Mouse (Mus musculus) midbrain, embryonic 13.5 days (tissue): ENCODE results near the gene Abtb1. TPM values are rescaled to one million over a fixed set of nuclear protein-coding genes. Genes with fewer than 3 reads are reported as not detected.

Experiments used
- ATAC-seq: fragments of 200-750 bp; cut with Nextera tagmentation; 2 replicates; pipeline ENCODE4 v1.8.0; 2017; ENCODE audit warnings: mild to moderate bottlenecking, moderate TSS enrichment, moderate library complexity
- H3K27ac ChIP-seq: fragments of 300-500 bp; sonication (generic); 2 replicates; pipeline ENCODE4 v1.5.1; 2015; ENCODE audit warnings: inconsistent platforms, mild to moderate bottlenecking, moderate library complexity
- H3K27me3 ChIP-seq: fragments of 300-500 bp; sonication (generic); 2 replicates; pipeline ENCODE4 v1.6.1; 2015; ENCODE audit warnings: mild to moderate bottlenecking, inconsistent platforms
- H3K36me3 ChIP-seq: fragments of 300-500 bp; sonication (generic); 2 replicates; pipeline ENCODE4 v1.6.1; 2015; ENCODE audit warnings: mild to moderate bottlenecking, inconsistent platforms
- H3K4me1 ChIP-seq: fragments of 300-500 bp; sonication (generic); replicated peaks from 2 replicates; pipeline ENCODE4 v1.6.1; 2015; ENCODE audit warnings: inconsistent platforms
- H3K4me2 ChIP-seq: fragments of 300-500 bp; sonication (generic); replicated peaks from 2 replicates; pipeline ENCODE4 v1.6.1; 2015; ENCODE audit warnings: moderate library complexity, mild to moderate bottlenecking, inconsistent platforms
- H3K4me3 ChIP-seq: fragments of 300-500 bp; sonication (generic); replicated peaks from 2 replicates; pipeline ENCODE4 v1.5.1; 2015; ENCODE audit warnings: mild to moderate bottlenecking, inconsistent platforms
- H3K9ac ChIP-seq: fragments of 300-500 bp; sonication (generic); replicated peaks from 2 replicates; pipeline ENCODE4 v1.6.1; 2015; ENCODE audit warnings: mild to moderate bottlenecking, inconsistent platforms
- H3K9me3 ChIP-seq: fragments of 300-500 bp; sonication (generic); 2 replicates; pipeline ENCODE4 v1.6.1; 2016; ENCODE audit warnings: mild to moderate bottlenecking, inconsistent platforms
- WGBS: fragments of 180-500 bp; shearing (Covaris S2); methylation state at CpG from one replicate; pipeline ENCODE4 v1.1.7; 2015; 5-methylcytosine and 5-hydroxymethylcytosine counted together
- polyA plus RNA-seq: library from polyadenylated mRNA; unstranded; fragments of >200 nt; fragmentation: Nextera tagmentation; extraction: Ambion mirVana; gene quantifications from 2 replicates; pipeline ENCODE4 v1.2.1, GENCODE M21; 2015

The Abtb1 gene
- polyA plus RNA-seq, 1 experiment from 2014 or later, result 35.9 TPM

- Histone ChIP-seq H3K36me3 (no peaks in the 10 kb centered on the region), H3K4me2 (no peak overlapping the region), H3K4me3 (no peak overlapping the region), H3K9me3 (no peaks in the 10 kb centered on the region), H3K9ac (0 out of 2 replicates have a peak overlapping the region, but pooled peaks have one; percentile 3), H3K4me1 (peaks cover 16% of the 10 kb centered on the region), H3K27ac (no peak overlapping the region), H3K27me3 (no peaks in the 10 kb centered on the region)
- 77% methylated on average over 3 of the region's 3 CpGs for WGBS
- no peak for ATAC-seq
These were observed 14.8 kb downstream of the Abtb1 start for GRCm38 (mm10) chr6:88826965-88827364.

DNA sequence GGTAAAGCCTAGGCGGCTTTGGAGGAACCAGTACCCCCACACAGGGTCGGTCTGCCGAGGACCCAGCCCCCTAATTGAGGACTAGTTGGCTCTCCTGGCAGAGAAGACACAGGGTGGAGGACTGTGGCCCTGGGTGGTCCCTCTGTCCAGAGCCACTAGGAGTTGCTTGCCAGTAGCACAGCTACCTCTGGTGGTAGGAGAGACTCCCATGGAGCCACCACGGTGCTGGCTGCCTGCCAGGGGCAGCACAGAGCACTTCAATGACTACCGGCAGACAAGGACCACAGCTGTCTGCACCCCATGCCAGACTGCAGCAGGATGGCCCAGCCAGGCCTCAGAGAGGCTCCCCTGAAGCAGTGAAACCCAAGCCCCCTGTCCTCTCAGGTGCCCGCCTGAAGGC is 15.2 kb downstream of the Abtb1 start:
- Histone ChIP-seq H3K4me2 (no peak overlapping the region), H3K36me3 (no peaks in the 10 kb centered on the region), H3K27ac (no peak overlapping the region), H3K9ac (0 out of 2 replicates have a peak overlapping the region, but pooled peaks have one; percentile 3), H3K4me1 (peaks cover 16% of the 10 kb centered on the region), H3K4me3 (no peak overlapping the region), H3K27me3 (no peaks in the 10 kb centered on the region), H3K9me3 (no peaks in the 10 kb centered on the region)
- WGBS, result 39% methylated on average over 6 of the region's 6 CpGs
- ATAC-seq, result peak; percentile 66

DNA sequence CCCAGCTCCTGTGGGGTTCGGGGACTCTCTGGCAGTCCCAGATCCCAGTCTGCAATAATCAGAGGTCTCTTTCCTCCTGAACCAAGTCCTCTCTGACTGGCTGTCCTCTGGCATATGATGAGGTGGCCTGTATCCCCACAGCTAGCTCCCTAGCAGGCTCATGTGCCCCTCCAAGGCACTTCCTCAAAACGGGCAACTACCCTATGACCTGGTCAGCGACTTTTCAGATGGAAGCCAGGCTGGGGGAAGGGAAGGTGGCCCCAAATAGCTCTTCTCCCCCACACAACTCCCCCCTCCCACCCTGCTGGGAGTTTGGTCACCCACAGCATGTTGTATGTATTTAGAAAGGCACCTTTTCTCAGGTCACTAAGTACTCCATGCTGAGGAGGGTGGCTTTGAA is 15.7 kb downstream of the Abtb1 start:
- Histone ChIP-seq H3K27me3 (no peaks in the 10 kb centered on the region), H3K4me2 (no peak overlapping the region), H3K36me3 (no peaks in the 10 kb centered on the region), H3K4me1 (peaks cover 13% of the 10 kb centered on the region), H3K9ac (no peak overlapping the region), H3K9me3 (no peaks in the 10 kb centered on the region), H3K27ac (no peak overlapping the region), H3K4me3 (no peak overlapping the region)
- no peak for ATAC-seq
- WGBS, result 62% methylated on average over 3 of the region's 3 CpGs

DNA sequence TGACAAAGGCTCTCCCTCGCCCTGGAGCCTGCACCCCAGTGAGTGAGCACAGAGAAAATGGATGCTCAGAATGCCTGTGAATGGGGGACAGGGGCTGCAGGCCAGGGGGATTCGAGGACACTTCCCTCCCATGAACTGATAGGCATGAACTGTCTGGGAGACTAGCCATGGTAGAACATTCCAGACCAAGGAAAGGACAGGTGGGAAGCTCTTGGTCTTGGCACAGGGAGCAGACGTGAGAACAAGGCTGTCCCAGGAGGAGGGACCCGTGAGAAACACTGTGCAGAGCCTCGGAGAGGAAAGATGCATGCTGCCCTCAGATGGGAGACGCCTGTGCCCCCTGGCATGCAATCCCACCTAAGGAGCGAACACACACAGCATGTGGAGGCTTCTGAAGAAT is 17.6 kb downstream of the Abtb1 start:
- H3K27ac ChIP-seq, result no peak overlapping the region
- peaks cover 13% of the 10 kb centered on the region for H3K4me1 ChIP-seq
- H3K9me3 ChIP-seq, result no peaks in the 10 kb centered on the region
- no peak for ATAC-seq
- 67% methylated on average over 7 of the region's 7 CpGs for WGBS
- H3K9ac ChIP-seq, result no peak overlapping the region
- no peaks in the 10 kb centered on the region for H3K27me3 ChIP-seq
- no peaks in the 10 kb centered on the region for H3K36me3 ChIP-seq
- H3K4me3 ChIP-seq, result no peak overlapping the region
- no peak overlapping the region for H3K4me2 ChIP-seq

- H3K9me3 ChIP-seq, result no peaks in the 10 kb centered on the region
- H3K4me2 ChIP-seq, result no peak overlapping the region
- no peak for ATAC-seq
- H3K4me3 ChIP-seq, result no peak overlapping the region
- H3K27ac ChIP-seq, result no peak overlapping the region
- no peaks in the 10 kb centered on the region for H3K27me3 ChIP-seq
- no peaks in the 10 kb centered on the region for H3K36me3 ChIP-seq
- H3K9ac ChIP-seq, result no peak overlapping the region
- H3K4me1 ChIP-seq, result peaks cover 5% of the 10 kb centered on the region
- 72% methylated on average over 11 of the region's 11 CpGs for WGBS
These were observed 19.9 kb downstream of the Abtb1 start for GRCm38 (mm10) chr6:88821901-88822300.

DNA sequence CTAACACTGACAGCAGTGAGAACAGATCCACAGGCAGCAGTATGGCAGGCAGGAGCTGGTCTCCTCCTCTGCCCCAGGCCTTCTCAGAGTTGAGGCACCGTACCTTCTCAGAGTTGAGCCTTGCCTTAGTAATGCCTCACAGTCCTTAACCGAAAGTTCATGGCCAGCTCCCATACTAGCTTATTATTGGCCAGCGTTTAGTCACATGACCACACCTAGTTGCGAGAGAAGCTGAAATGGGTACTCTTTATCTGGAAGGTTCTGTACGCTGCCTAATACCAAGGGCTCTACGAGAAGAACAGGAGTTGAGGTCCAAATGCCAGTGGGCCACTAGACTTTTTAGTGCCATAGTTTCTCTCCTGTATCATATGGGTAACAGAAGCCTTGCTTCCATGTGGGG is 20.5 kb downstream of the Abtb1 start:
- Histone ChIP-seq H3K9ac (no peak overlapping the region), H3K4me1 (no peaks in the 10 kb centered on the region), H3K4me3 (no peak overlapping the region), H3K36me3 (no peaks in the 10 kb centered on the region), H3K4me2 (no peak overlapping the region), H3K27ac (no peak overlapping the region), H3K9me3 (no peaks in the 10 kb centered on the region), H3K27me3 (no peaks in the 10 kb centered on the region)
- WGBS, result 89% methylated on average over 6 of the region's 6 CpGs
- ATAC-seq, result no peak

GRCm38 (mm10) chr6:88820853-88821252 is 20.9 kb downstream of the Abtb1 start:
- no peaks in the 10 kb centered on the region for H3K4me1 ChIP-seq
- H3K36me3 ChIP-seq, result no peaks in the 10 kb centered on the region
- H3K9ac ChIP-seq, result no peak overlapping the region
- H3K27ac ChIP-seq, result no peak overlapping the region
- no peaks in the 10 kb centered on the region for H3K27me3 ChIP-seq
- H3K4me2 ChIP-seq, result no peak overlapping the region
- 71% methylated on average over 3 of the region's 3 CpGs for WGBS
- H3K9me3 ChIP-seq, result no peaks in the 10 kb centered on the region
- H3K4me3 ChIP-seq, result no peak overlapping the region
- no peak for ATAC-seq

DNA sequence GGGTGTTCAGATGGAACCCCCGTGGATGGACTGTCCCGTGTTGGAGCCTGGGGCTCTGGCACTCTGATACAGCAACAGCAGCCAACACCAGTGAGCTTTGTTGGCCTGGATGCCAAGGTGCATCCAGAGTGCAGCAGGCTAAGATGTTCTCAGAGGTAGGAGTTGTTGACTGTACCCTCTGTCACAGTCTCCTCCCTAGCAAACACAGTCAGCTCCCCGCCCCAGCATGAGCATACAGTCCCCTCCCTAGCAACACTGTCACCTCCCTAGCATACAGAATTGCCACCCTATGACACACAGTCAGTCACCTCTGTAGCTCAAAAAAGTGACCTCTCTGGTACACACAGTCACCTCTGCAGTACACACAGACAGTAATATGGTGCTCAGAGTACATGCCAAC is 24.9 kb downstream of the Abtb1 start:
- Histone ChIP-seq H3K4me1 (peaks cover 7% of the 10 kb centered on the region), H3K9me3 (no peaks in the 10 kb centered on the region), H3K4me2 (no peak overlapping the region), H3K36me3 (no peaks in the 10 kb centered on the region), H3K4me3 (no peak overlapping the region), H3K27me3 (no peaks in the 10 kb centered on the region), H3K27ac (no peak overlapping the region), H3K9ac (no peak overlapping the region)
- 87% methylated on average over 3 of the region's 3 CpGs for WGBS
- no peak for ATAC-seq

DNA sequence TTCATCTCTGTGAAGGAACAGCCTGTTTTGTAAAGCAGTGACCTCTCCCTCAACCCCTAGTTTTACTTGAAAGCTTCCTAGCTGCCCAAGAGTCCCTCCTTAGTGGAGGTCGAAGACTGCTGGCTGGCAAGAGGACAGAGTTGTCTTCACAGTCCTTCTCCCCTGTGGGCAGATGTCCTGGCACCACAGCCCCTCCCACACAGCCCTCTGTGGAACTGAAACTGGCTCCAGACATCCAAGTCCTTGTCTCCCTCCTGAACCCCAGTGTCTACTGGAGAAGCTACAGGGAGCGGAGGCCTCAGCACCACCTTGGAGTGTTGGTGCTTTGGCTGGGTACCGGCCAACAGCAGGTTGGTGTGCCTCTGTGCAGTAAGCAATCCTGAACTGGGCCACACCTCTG is 26.3 kb downstream of the Abtb1 start:
- H3K4me1 ChIP-seq, result peaks cover 7% of the 10 kb centered on the region
- no peak overlapping the region for H3K4me3 ChIP-seq
- no peak overlapping the region for H3K9ac ChIP-seq
- H3K4me2 ChIP-seq, result no peak overlapping the region
- no peak overlapping the region for H3K27ac ChIP-seq
- ATAC-seq, result no peak
- no peaks in the 10 kb centered on the region for H3K36me3 ChIP-seq
- 74% methylated on average over 3 of the region's 3 CpGs for WGBS
- no peaks in the 10 kb centered on the region for H3K9me3 ChIP-seq
- no peaks in the 10 kb centered on the region for H3K27me3 ChIP-seq

DNA sequence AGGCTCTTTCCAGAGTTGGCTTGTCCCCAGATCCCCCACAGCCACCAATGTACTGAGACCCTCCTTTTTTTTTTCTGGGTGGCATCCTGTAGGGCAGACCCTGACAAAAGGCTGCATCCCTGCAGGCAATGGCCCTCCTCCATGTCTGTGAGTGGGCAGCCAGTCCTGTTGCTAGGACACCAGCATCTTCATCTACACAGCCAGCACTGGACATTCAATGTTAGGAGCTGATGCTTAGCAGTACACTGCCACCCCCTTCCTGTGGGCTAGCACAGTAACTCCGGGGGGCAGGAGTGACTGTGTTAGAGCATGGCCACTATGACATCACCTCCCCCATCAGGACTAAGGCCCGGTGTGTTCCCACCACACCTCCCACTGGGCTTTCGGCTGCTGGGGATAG is 26.7 kb downstream of the Abtb1 start:
- H3K4me3 ChIP-seq, result no peak overlapping the region
- H3K9ac ChIP-seq, result no peak overlapping the region
- H3K27me3 ChIP-seq, result no peaks in the 10 kb centered on the region
- peaks cover 7% of the 10 kb centered on the region for H3K4me1 ChIP-seq
- H3K27ac ChIP-seq, result no peak overlapping the region
- ATAC-seq, result peak; percentile 24; the same call in 1 of the 2 replicates
- no peaks in the 10 kb centered on the region for H3K36me3 ChIP-seq
- H3K9me3 ChIP-seq, result no peaks in the 10 kb centered on the region
- WGBS, result 50% methylated on average over 3 of the region's 3 CpGs
- H3K4me2 ChIP-seq, result no peak overlapping the region

GRCm38 (mm10) chr6:88813832-88814231 is 28.0 kb downstream of the Abtb1 start:
- Histone ChIP-seq H3K4me1 (peaks cover 7% of the 10 kb centered on the region), H3K4me3 (no peak overlapping the region), H3K9me3 (no peaks in the 10 kb centered on the region), H3K4me2 (no peak overlapping the region), H3K27me3 (no peaks in the 10 kb centered on the region), H3K36me3 (no peaks in the 10 kb centered on the region), H3K9ac (no peak overlapping the region), H3K27ac (no peak overlapping the region)
- ATAC-seq, result no peak
- 87% methylated on average over 10 of the region's 10 CpGs for WGBS

- ATAC-seq, result no peak
- Histone ChIP-seq H3K4me1 (peaks cover 7% of the 10 kb centered on the region), H3K4me3 (no peak overlapping the region), H3K9me3 (no peaks in the 10 kb centered on the region), H3K27ac (no peak overlapping the region), H3K9ac (no peak overlapping the region), H3K27me3 (no peaks in the 10 kb centered on the region), H3K36me3 (no peaks in the 10 kb centered on the region), H3K4me2 (no peak overlapping the region)
- WGBS, result 73% methylated on average over 3 of the region's 3 CpGs
These were observed 28.9 kb downstream of the Abtb1 start for GRCm38 (mm10) chr6:88812886-88813285.

DNA sequence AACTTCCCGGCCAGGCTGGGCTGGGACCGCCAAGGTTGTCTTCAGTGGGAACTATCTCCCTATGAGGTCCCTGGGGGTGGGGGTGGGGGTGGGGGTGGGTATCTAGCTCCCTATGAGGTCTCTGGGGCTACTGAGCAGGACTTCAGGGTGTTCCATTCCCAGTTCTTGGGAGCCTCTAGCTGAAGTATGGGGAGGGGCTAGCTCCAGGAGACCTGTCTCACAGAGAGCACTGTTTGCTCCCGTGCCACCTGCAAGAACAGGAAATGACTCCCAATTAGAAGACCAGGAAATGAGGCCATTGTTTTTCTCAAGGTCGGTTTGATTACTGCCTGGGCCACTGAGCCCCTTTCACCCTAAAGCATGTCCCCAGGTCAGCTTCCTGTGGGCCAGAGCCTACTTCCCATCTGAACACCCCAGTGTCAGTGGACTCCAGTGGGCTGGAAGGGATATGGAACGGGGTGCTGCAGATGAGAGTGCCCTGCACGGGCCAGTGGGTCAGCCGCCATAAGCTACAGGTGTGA is 29.8 kb downstream of the Abtb1 start:
- no peak for ATAC-seq
- H3K36me3 ChIP-seq, result no peaks in the 10 kb centered on the region
- no peaks in the 10 kb centered on the region for H3K27me3 ChIP-seq
- H3K4me1 ChIP-seq, result peaks cover 7% of the 10 kb centered on the region
- H3K4me3 ChIP-seq, result no peak overlapping the region
- no peak overlapping the region for H3K4me2 ChIP-seq
- H3K9me3 ChIP-seq, result no peaks in the 10 kb centered on the region
- no peak overlapping the region for H3K9ac ChIP-seq
- no peak overlapping the region for H3K27ac ChIP-seq
- WGBS, result 77% methylated on average over 7 of the region's 7 CpGs
